Mouse (Mus musculus) embryonic fibroblast, embryonic 13.5 days (primary cell): ENCODE measurements at regions not wholly inside any gene's neighbourhood (a gene's known extent, or its start where the extent isn't known, plus 50 kb on each side); places are given as distances from the start of the nearest gene placed in this dataset.

Experiments used
- CTCF ChIP-seq: IDR thresholded peaks from 2 replicates; pipeline ENCODE4 v1.5.1; 2011; ENCODE audit warnings: mild to moderate bottlenecking, control low read depth, low read length, moderate library complexity, borderline replicate concordance; ENCODE audit not compliant: insufficient read depth
- POLR2A ChIP-seq: IDR thresholded peaks from 2 replicates; pipeline ENCODE4 v1.6.1; 2011; ENCODE audit warnings: low read depth, mild to moderate bottlenecking, control low read depth, low read length, moderate library complexity

DNA sequence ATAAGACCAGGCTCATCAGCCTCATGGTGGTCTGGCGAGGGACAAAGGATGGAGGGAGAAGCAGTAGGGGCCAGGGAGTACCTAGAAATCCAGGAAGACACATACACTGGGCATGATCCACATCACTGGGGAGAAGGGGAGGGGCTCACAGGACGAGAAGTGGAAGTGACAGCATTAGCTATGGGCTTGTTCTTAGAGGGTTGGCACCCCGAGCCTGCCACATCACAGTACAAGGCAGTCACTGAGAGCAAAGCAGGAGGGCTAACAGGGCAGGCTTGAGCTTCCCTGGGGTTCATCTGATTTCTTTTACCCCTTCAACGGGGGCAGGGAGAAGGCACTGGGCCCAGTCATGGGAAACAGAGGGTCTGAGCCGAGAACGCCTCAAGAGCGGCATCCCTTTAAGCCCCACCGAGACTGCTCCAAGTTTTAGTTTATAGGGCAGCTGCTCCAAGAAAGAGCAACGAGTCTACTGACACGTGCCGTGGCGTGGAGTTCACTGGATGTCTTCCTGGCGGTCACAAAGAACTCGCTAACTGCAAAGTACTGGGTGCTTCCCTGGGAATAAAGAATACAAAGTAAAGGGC is 115.1 kb upstream of the Foxn2 start:
- TF ChIP-seq POLR2A (no peak), CTCF (no peak)
